Mouse (Mus musculus) lung, adult 2 months (tissue): ENCODE measurements around the gene Rnd1. TPM values are rescaled to one million over a fixed set of nuclear protein-coding genes. Genes with fewer than 3 reads are reported as not detected.

Experiments
- DNase-seq: peaks from one replicate; pipeline ENCODE4 v3.0.0; 2022
- H3K4me1 ChIP-seq: fragments of 200-500 bp; 2 replicates; pipeline ENCODE4 v1.6.1; 2011; ENCODE audit warnings: low read length; ENCODE audit not compliant: control insufficient read depth, insufficient read depth
- H3K4me3 ChIP-seq: fragments of 200-500 bp; replicated peaks from 2 replicates; pipeline ENCODE3; 2011; ENCODE audit warnings: low read depth, mild to moderate bottlenecking, control low read depth, low read length; ENCODE audit errors: extremely low read depth
- CTCF ChIP-seq: fragments of 200-500 bp; IDR thresholded peaks from 2 replicates; pipeline ENCODE4 v1.5.1; 2011; ENCODE audit warnings: mild to moderate bottlenecking, low read length, control low read depth; ENCODE audit not compliant: insufficient read depth
- POLR2A ChIP-seq: fragments of 200-500 bp; IDR thresholded peaks from 2 replicates; pipeline ENCODE4 v1.6.1; 2011; ENCODE audit warnings: low read depth, mild to moderate bottlenecking, control low read depth, low read length, borderline replicate concordance; ENCODE audit errors: extremely low read depth
- WGBS: fragments of 180-500 bp; shearing (Covaris S2); methylation state at CpG from one replicate; pipeline ENCODE4 v1.1.7; 2018; 5-methylcytosine and 5-hydroxymethylcytosine counted together
- polyA plus RNA-seq: library from polyadenylated mRNA; depleted of rRNA; stranded (reverse); fragments of >200 nt; gene quantifications from 2 replicates; pipeline ENCODE4 v1.2.3, GENCODE M21; 2012

Rnd1 gene
- polyA plus RNA-seq, 1 experiment: 23.6 TPM

- DNase-seq: no peak
- H3K4me3 ChIP-seq: no peak overlapping the region
- 86% methylated on average over 24 of the region's 24 CpGs for WGBS
- no peaks in the 10 kb centered on the region for H3K4me1 ChIP-seq
- TF ChIP-seq CTCF: no peak
- TF ChIP-seq POLR2A: no peak
Measured at GRCm38 (mm10) chr15:98645057-98646026, 31.9 kb downstream of the Rnd1 start.

DNA sequence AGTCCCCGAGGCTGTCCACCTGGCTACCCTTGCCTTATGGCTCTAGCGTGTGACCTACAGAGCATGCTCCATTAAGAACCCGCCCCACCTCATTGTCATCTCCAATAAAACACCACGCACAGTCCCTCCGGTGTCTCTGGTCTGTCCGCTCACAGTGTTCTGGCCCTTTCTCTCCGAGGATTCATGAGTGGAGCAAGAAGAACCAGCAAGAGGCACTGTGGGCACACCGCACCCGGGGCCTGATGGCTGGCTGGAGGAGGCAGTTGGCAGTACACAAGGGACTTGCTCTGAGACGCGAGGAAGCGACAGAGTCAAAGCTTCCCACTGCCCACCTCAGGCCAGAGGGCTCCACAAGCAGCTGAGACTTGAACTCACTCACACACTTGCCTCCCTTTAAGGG, 32.9 kb downstream of the Rnd1 start:
- no peak for DNase-seq
- TF ChIP-seq POLR2A (no peak), CTCF (no peak)
- H3K4me3 ChIP-seq: no peak overlapping the region
- WGBS: 87% methylated on average over 12 of the region's 12 CpGs
- no peaks in the 10 kb centered on the region for H3K4me1 ChIP-seq

DNA sequence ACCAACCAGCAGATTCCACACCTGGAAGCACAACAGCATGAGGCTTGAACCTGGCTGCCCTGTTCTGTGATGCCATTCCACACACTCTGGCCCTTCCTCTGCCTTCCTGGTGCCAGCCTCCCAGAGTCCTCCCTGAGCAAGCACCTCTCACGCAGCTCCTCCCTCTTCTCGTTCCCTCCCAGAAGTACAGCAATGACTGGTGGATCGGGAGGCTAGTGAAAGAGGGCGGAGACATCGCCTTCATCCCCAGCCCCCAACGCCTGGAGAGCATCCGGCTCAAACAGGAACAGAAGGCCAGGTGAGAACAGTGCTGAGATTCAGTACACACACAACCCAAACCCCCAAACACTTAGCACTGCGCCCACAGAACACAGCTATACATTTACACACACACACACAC, 37.1 kb downstream of the Rnd1 start:
- peak; percentile 36 for DNase-seq
- TF ChIP-seq POLR2A (peak; percentile 40; the same call in 1 of the 2 replicates), CTCF (no peak)
- WGBS: 45% methylated on average over 8 of the region's 8 CpGs
- Histone ChIP-seq H3K4me3 (no peak overlapping the region), H3K4me1 (no peaks in the 10 kb centered on the region)

DNA sequence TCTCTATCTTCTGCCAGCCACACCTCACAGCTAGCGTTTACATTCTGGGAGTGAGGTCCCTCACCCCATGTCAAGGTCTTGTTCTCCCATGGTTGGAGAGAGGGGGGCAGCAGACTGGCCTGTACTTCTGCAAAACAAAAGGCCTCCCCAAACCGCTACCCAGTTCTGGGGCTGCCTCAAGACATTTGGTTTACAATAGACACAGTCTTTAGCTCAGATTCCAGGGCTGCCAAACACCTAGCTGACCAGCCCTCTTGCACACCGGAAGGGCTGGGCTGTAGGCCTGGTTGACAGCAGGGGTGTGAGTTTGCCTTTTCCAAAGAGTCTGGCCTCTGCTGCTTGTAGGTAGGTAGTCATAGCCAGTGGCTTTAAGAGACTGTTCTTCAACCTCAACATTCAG, 40.1 kb downstream of the Rnd1 start:
- Histone ChIP-seq H3K4me1 (peaks cover 8% of the 10 kb centered on the region), H3K4me3 (no peak overlapping the region)
- 75% methylated on average over 3 of the region's 3 CpGs for whole genome bisulfite sequencing
- TF ChIP-seq CTCF (no peak), POLR2A (no peak)
- no peak for DNase-seq

DNA sequence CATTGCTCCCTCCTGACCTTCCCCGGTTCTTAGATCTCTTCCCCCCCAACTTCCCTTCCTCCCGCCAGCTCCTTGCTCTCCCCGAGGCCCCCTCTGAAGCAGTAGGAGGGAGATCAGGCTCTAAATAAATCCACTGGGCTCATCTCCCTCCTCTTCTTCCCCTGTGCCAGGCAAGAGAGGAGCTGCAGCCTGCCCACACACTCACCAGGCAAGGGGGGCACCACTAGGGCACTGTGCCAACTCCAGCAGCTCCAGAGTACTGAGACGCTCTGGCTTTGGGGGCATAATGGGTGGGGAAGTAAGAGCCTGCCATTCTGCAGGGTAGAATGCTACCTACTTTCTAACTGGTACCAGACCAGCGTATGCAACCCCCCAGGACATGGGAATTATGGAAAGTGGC, 40.7 kb downstream of the Rnd1 start:
- Histone ChIP-seq H3K4me3 (no peak overlapping the region), H3K4me1 (peaks cover 8% of the 10 kb centered on the region)
- TF ChIP-seq CTCF (no peak), POLR2A (no peak)
- no peak for DNase-seq
- 84% methylated on average over 5 of the region's 5 CpGs for WGBS

- 11% methylated on average over 21 of the region's 21 CpGs for WGBS
- TF ChIP-seq CTCF: no peak
- no peak for TF ChIP-seq POLR2A
- no peak for DNase-seq
- H3K4me1 ChIP-seq: peaks cover 8% of the 10 kb centered on the region
- H3K4me3 ChIP-seq: peak overlapping the region; percentile 51
Measured at GRCm38 (mm10) chr15:98635291-98635841, 41.9 kb downstream of the Rnd1 start.

DNA sequence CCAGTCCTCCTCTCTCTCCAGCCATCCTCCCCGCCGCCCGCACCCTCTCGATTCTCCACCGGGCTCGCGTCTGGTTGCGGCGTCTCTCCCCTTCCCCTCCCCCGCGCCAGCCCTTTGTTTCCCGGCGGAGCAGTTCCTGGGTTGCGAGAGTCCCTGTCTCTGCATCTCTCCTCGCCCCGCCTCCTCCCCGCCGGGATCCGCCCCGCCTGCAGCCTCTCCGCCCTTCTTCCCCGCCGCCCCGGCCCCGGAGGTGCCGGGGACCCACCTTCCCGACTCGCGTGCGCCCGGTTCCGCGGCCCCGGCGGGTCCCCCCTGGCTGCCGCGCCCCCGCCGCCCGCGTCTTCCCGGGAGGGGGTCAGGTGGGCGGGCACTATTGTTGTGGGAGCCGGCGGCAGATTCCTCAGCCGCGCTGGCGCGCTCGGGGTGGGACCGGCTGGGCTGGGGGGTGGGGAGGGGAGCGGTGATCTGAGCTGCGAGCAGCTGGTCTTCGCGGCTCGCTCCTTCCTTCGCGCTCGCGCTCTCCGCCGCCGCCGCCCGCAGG, 42.6 kb downstream of the Rnd1 start:
- Histone ChIP-seq H3K4me1 (peaks cover 8% of the 10 kb centered on the region), H3K4me3 (peak overlapping the region; percentile 51)
- peak; percentile 80 for DNase-seq
- TF ChIP-seq CTCF (no peak), POLR2A (no peak)
- WGBS: 1% methylated on average over 62 of the region's 65 CpGs

DNA sequence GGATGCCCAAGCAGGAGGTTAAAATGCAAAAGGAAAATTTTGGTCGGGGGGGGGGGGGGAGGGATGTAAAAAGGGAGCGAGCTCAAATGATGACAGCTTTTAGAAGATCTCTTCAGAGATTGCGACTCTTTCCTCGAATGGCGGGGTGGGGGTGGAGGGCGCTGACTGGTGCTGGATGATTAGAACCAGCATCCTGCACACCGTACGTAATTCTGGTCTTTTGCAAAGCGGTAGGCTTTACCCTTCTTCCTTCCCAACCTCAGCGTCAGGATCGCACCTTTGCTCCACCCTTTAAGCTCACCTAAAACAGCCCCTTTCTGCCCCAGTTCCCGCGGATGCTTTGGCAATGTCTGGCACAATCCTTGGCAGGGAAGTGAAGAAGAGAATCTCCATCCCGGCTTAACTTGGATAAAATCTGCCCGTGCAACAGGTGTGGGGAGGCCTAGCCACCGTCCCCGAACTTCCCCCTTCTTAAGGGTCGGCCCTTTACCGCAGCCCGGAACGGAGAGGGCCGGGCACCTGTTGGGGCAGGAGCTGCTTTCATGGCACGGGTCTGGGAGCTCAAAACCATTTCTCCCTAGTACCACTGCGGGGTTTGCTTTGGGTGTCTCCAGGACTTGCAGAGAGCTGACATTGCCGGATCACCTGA, 43.3 kb downstream of the Rnd1 start:
- no peak for TF ChIP-seq CTCF
- TF ChIP-seq POLR2A: no peak
- Histone ChIP-seq H3K4me3 (peak overlapping the region; percentile 51), H3K4me1 (peaks cover 8% of the 10 kb centered on the region)
- 2% methylated on average over 25 of the region's 25 CpGs for WGBS
- DNase-seq: peak; percentile 24

- H3K4me3 ChIP-seq: no peak overlapping the region
- WGBS: 7% methylated on average over 4 of the region's 4 CpGs
Measured at GRCm38 (mm10) chr15:98632921-98633320, 44.3 kb downstream of the Rnd1 start.

More at GRCm38 (mm10) chr15:98632921-98633320, 44.3 kb downstream of the Rnd1 start:
- H3K4me1 ChIP-seq: peaks cover 8% of the 10 kb centered on the region
- TF ChIP-seq POLR2A: no peak
- TF ChIP-seq CTCF: no peak
- DNase-seq: no peak
